Mouse (Mus musculus): ENCODE data around the gene Sema5b. TPM values are rescaled to one million over a fixed set of nuclear protein-coding genes. Genes with fewer than 3 reads are reported as not detected.
"Not testable (repeated sequence)": the region's sequence is repeated elsewhere in the genome, so short reads cannot be mapped to it uniquely, and the experiment has no call there.

Sema5b gene
- polyA plus RNA-seq, 1 experiment from 2014 or later = 0.56 TPM

DNA sequence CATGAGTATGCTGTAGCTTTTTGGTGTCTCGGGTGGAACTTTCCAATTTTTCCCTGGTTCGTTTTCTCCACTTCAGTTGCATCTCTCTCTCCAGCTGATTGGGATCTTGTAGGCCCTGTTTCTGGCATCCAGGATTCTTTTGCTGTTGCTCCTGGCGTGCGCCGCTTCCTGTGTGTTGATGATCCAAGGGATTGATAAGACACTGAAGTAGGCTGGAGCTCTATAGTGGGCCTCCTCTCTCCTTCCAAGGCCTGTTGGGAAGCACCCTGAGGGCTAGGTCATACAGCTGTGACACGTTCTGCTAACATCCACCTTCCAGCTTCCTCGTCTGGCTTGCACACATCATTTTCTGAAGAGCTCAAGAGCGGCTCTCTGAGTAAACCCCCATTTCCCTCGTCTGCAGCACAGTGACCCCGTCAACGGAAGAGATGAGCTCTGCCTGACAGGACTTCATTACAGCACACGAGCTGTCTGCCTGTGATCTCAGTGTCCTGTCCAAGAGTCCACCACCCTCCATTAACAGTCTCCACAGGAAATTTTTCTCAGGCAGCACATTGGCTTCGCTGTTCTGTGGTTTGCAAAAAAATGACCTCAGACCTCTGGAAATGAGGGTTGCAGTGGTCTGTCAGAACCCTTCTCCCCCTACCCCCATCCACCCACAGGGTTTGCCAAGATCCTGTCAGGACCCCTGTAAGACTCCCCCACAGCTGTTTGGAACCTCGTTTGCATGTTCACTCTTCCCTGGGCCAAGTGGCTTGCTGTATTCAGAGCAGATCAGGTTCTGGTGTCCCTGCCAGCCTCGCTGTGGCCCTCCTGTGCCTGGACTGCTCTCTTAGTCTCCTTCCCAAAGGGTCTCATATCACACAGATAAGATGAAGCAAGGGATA, 14.9 kb downstream of the Sema5b start:
- Histone ChIP-seq H3K9ac (ENCODE audit: low read length) (no peak overlapping the region), H3K27me3 (ENCODE audit: control insufficient read depth, insufficient read depth, low read length) (no peaks in the 10 kb centered on the region), H3K4me1 (replicated peaks; ENCODE audit: control insufficient read depth, insufficient read depth) (no peaks in the 10 kb centered on the region), H3K4me2 (replicated peaks; ENCODE audit: low read depth) (no peak overlapping the region), H3K9me3 (ENCODE audit: control insufficient read depth, low read length) (no peaks in the 10 kb centered on the region), H3K36me3 (ENCODE audit: control insufficient read depth, insufficient read depth, low read length) (no peaks in the 10 kb centered on the region), H3K4me3 (ENCODE audit: low read depth, low read length) (no peak overlapping the region), H3K27ac (replicated peaks) (no peak overlapping the region)
- ATAC-seq (ENCODE audit: low FRiP score, low TSS enrichment) (no peak), DNase-seq (ENCODE audit: low spot score) (no peak)
- WGBS = 64% methylated on average over 15 of the region's 15 CpGs
- TF ChIP-seq CTCF (IDR thresholded peaks at IDR 0.05; ENCODE audit: low read depth) (no peak), EP300 (optimal IDR thresholded peaks at IDR 0.05) (no peak)

DNA sequence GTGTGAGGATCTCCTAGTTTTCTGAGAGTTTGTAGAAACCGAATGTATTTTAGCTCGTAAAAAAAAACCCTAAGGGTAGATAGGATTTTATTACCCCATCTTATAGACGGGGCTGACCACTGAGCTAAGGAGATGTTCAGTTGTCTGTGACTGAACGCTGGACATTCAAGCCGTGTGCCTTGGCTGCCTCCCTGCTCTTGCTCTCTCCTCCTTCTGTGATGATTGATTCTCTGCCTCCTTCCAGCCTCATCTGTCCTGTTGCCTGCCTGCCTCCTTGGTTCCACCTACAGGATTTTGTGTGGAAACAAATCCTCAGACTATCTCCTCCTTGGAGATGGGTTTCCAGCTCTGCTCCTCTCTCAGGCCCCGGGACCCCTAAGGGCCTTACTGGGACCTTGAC, 16.1 kb downstream of the Sema5b start:
- no peak overlapping the region for H3K4me3 ChIP-seq (ENCODE audit: low read depth, low read length)
- no peak for ATAC-seq (ENCODE audit: low FRiP score, low TSS enrichment)
- 68% methylated on average over 6 of the region's 6 CpGs for WGBS

DNA sequence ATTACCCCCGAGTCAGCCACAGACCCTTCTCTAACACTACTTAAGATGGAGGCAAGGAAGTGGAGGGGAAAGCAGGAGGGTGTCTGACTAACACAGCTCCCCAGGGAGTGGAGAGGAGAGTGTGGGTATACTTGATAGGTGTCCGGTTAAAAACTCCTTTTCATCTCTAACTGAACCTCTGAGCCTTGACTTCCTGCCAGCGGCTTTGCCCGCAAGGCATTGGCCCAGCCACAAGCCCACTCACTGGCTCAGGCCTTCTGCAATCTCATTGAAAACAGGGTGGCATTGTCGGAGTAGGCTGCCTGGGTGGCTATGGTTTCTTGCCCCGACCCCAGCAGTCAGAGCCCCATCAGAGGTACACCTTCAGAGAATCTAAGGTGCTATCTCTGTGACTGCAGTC, 20.6 kb downstream of the Sema5b start:
- Histone ChIP-seq H3K9me3 (ENCODE audit: control insufficient read depth, low read length) (no peaks in the 10 kb centered on the region), H3K36me3 (ENCODE audit: control insufficient read depth, insufficient read depth, low read length) (no peaks in the 10 kb centered on the region), H3K4me2 (replicated peaks; ENCODE audit: low read depth) (no peak overlapping the region), H3K4me3 (ENCODE audit: low read depth, low read length) (no peak overlapping the region), H3K27ac (replicated peaks) (no peak overlapping the region), H3K4me1 (replicated peaks; ENCODE audit: control insufficient read depth, insufficient read depth) (no peaks in the 10 kb centered on the region), H3K27me3 (ENCODE audit: control insufficient read depth, insufficient read depth, low read length) (no peaks in the 10 kb centered on the region), H3K9ac (ENCODE audit: low read length) (no peak overlapping the region)
- TF ChIP-seq CTCF (IDR thresholded peaks at IDR 0.05; ENCODE audit: low read depth) (no peak), EP300 (optimal IDR thresholded peaks at IDR 0.05) (no peak)
- ATAC-seq (ENCODE audit: low FRiP score, low TSS enrichment) = no peak
- 81% methylated on average over 6 of the region's 6 CpGs for WGBS
- DNase-seq (ENCODE audit: low spot score) = no peak

More for the DNA sequence above, 16.1 kb downstream of the Sema5b start:
- no peak for DNase-seq (ENCODE audit: low spot score)
- no peaks in the 10 kb centered on the region for H3K9me3 ChIP-seq (ENCODE audit: control insufficient read depth, low read length)
- H3K4me1 ChIP-seq (replicated peaks; ENCODE audit: control insufficient read depth, insufficient read depth) = no peaks in the 10 kb centered on the region
- TF ChIP-seq CTCF (IDR thresholded peaks at IDR 0.05; ENCODE audit: low read depth) (no peak), EP300 (optimal IDR thresholded peaks at IDR 0.05) (no peak)
- H3K27me3 ChIP-seq (ENCODE audit: control insufficient read depth, insufficient read depth, low read length) = no peaks in the 10 kb centered on the region
- H3K4me2 ChIP-seq (replicated peaks; ENCODE audit: low read depth) = no peak overlapping the region
- no peak overlapping the region for H3K9ac ChIP-seq (ENCODE audit: low read length)
- H3K27ac ChIP-seq (replicated peaks) = no peak overlapping the region
- no peaks in the 10 kb centered on the region for H3K36me3 ChIP-seq (ENCODE audit: control insufficient read depth, insufficient read depth, low read length)

- no peak for TF ChIP-seq EP300 (optimal IDR thresholded peaks at IDR 0.05)
- no peak for TF ChIP-seq CTCF (IDR thresholded peaks at IDR 0.05; ENCODE audit: low read depth)
- no peaks in the 10 kb centered on the region for H3K9me3 ChIP-seq (ENCODE audit: control insufficient read depth, low read length)
- H3K9ac ChIP-seq (ENCODE audit: low read length) = no peak overlapping the region
- H3K4me2 ChIP-seq (replicated peaks; ENCODE audit: low read depth) = no peak overlapping the region
- no peaks in the 10 kb centered on the region for H3K27me3 ChIP-seq (ENCODE audit: control insufficient read depth, insufficient read depth, low read length)
- WGBS = 70% methylated on average over 22 of the region's 22 CpGs
- no peaks in the 10 kb centered on the region for H3K36me3 ChIP-seq (ENCODE audit: control insufficient read depth, insufficient read depth, low read length)
- DNase-seq (ENCODE audit: low spot score) (no peak), ATAC-seq (ENCODE audit: low FRiP score, low TSS enrichment) (no peak)
- H3K4me3 ChIP-seq (ENCODE audit: low read depth, low read length) = no peak overlapping the region
- no peaks in the 10 kb centered on the region for H3K4me1 ChIP-seq (replicated peaks; ENCODE audit: control insufficient read depth, insufficient read depth)
- no peak overlapping the region for H3K27ac ChIP-seq (replicated peaks)
These were observed 23.4 kb downstream of the Sema5b start for GRCm38 (mm10) chr16:35564246-35564905.

DNA sequence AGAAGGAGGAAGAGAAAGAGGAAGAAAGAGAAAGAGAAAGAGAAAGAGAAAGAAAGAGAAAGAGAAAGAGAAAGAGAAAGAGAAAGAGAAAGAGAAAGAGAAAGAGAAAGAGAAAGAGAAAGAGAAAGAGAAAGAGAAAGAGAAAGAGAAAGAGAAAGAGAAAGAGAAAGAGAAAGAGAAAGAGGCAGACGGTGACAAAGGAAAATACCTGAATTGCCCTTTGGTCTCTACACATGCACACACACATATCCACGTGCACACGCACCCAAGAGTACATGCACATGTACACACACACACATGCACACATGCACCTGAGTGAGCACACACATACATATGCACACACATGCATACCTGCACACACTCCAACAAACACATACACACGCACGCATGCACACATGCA, 24.7 kb downstream of the Sema5b start:
- H3K4me1 ChIP-seq (replicated peaks; ENCODE audit: control insufficient read depth, insufficient read depth); H3K4me3 ChIP-seq (ENCODE audit: low read depth, low read length); H3K27me3 ChIP-seq (ENCODE audit: control insufficient read depth, insufficient read depth, low read length); H3K9ac ChIP-seq (ENCODE audit: low read length); DNase-seq (ENCODE audit: low spot score); H3K27ac ChIP-seq (replicated peaks); H3K36me3 ChIP-seq (ENCODE audit: control insufficient read depth, insufficient read depth, low read length); H3K4me2 ChIP-seq (replicated peaks; ENCODE audit: low read depth); ATAC-seq (ENCODE audit: low FRiP score, low TSS enrichment); H3K9me3 ChIP-seq (ENCODE audit: control insufficient read depth, low read length): not testable (repeated sequence)
- 92% methylated on average over 5 of the region's 5 CpGs for WGBS
